Mouse (Mus musculus) urinary bladder, postnatal 25 days (tissue): ENCODE data around the gene Rad51.
A peak's percentile ranks its signal among the peaks of the same experiment; 100 is the strongest.

Source experiments
- DNase-seq: peaks from one replicate; pipeline ENCODE4 v3.0.0; 2022; ENCODE audit warnings: low spot score

Rad51 gene

DNA sequence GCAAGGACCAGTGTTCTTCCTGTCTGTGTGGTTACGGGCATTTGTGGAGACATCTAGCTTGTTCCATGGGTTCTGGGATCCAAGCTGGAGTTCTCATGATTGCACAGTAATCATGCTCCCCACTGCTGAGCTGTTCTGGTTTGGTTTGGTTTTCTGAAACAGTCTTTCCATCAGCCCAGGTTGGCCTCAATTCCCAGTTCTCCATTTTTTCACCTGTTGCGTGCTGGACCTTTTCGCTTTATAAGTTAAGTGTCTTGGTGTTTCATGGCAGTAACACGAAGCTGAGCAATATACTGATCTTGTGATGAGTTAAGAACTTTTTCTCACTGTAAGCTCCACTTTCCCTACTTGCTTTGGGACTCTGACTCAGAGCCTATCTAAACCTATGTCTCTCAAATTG is 51.4 kb downstream of the Rad51 start:
- no peak for DNase-seq

DNA sequence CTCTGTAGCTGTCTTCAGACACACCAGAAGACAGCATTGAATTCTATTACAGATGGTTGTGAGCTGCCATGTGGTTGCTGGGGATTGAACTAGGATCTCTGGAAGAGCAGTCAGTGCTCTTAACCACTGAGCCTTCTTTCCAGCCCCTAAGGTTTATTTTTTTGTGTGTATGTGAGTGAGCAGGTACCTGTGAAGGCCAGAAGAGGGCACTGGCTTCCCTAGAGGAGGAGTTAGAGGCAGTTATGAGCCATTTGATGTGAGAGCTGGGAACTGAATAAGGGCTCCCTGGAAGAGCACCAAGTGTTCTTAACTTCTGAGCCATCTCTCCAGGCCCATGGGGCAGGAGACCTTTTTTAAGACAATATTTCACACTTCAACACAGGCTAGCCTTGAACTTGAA is 52.8 kb downstream of the Rad51 start:
- DNase-seq = no peak

DNA sequence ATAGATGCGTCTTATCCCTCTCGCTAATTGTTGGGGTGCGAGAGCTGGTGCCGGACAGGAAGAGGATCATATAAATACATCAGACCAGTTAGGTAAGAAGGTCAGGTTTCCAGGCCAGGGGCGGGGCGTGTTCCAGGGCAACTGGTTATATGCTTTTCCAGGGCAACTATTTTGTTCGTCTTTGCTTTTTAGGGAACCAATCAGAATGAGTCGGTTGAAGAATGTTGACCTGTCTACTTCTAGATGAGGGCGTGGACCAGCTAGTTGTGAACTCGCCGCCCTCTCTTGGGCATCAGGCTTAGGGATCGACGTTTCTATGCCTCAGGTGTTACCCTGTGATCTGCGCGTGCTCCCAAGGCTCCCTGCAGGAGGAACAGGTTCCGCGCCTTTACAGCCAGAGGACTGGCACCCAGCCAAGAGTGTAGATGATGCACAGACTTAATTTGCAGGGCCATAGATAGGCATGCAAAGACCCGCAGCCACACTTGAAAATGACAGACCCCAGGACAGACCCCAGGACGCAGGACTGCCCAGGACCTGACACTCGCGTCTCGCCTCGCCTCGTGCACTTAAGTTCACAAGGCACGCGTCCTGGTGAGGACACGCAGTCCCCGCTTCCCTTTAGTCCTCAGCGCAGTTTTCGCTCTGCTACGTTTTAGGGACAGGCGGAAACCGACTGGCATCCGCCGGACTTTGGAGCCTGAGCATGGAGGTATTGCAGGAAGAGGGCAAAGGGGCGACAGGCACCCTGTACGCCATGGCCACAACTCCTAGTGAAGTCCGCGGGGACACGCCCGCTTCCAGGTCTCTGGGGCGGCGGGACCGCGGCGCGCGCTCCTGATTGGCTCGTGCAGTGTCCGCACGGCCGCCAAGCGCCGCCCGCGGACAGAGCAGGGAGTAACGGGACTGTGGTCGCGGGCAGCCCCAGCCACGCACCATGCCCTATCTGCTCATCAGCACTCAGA is 54.6 kb downstream of the Rad51 start, which contains the start of gene Gchfr:
Gene Gchfr, plus strand, starts transcription at position 873 of the 965 bp plus-strand sequence.
- peak; percentile 49 for DNase-seq

DNA sequence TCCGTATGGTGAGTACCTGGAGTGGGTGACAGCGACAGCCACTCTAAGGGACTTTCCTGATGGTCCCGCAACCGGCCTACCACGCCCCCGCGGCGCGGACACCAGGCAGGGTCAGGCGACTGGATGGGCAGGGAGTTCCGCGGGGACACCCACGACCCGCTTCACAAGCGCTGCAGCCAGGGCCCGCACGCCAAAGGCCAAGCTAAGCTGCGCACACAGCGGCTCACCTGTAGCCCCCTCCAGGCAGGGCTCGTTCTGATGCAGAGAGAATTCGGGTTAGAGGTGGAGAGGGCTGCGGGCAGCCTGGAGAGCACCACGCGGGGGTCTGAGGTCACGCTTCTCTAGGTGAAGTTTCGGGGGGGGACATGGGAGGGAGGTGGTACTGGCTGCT is 55.3 kb downstream of the Rad51 start:
- no peak for DNase-seq

DNA sequence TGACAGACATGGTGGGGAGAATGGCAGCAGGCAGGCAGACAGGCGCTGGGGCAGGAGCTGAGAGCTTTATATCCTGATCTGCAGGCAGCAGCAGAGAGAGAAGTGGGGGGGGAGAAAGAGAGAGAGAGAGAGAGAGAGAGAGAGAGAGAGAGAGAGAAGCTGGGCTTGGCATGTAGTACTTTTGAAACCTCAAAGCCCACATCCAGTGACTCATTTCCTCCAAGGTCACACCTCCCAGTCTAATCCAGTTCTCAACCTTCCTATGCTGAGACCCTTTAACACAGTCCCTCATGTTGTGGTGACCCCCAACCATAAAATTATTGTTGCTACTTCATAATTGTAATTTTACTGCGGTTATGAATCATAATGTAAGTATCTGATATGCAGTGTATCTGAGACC is 57.7 kb downstream of the Rad51 start:
- DNase-seq = no peak

DNA sequence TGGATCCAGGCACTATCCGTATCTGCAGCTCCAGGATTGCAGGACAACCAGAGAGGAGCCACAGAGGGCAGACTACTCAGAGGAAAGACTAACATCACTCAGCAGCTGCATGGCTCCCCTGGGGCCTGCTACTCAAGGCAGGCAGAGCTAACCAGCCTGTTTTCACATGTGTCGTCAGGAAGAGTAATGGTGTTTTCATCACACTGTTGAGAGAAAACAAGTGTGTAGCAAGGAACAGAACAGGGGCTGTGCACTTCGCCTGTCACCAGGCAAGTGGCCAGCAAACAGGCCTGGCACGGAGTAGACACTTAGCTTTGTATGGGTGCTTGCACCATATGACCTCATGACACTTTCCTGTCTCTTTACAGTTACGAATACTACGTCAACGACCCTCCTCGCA is 59.0 kb downstream of the Rad51 start:
- DNase-seq = no peak

DNA sequence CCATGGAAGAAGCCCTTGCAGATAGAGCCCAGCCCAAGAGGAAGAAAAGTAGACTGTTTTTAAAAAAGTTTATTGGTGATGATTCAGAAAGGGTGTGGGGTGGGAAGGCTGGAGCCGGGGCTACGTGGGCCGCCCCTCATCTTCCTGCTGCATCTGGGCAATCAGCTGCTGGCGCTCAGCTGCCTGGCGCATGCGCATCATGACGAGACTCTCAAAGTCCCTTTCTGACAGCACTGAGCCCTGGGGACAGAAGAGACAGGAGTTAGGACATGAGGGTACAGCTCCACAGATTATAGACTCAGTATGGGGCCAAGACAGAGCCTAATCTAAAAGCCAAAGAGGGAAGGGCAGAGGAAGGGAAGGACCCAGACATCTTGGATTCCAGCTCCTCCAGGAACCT is 59.9 kb downstream of the Rad51 start:
- no peak for DNase-seq

DNA sequence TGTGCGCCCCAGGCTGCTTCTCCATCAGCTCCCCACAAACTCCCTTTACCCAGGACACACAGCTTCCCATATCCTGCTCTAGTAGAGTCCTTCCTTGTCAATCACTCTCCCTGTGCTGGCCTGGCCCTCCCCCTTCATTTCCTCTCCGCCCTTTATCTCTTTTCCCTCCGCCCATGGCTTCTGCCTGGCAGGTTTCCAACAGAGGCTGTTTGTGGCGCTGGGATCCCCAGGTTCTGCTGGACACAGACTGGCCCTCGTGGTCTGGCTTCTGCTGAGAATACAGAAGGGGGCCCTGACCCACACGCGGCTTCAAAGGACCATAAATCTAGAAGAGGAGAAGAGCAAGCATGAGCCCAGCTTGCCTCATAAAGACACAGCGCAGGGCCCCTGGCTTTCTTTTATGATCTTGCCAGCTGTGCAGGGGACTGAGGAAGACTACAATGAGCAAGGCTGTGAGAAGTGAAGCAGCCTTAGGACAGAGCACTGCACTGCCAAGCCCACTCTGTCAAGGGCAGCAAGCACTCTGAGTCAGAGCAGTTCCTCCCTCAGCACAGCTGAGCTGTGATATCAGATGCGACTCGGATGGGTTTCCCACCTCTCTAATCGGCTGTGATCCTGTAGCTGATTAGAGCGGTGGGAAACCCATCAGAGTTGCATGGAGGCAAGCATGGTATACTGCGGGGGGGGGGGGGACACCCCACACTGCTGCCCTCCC is 60.4 kb downstream of the Rad51 start:
- no peak for DNase-seq

DNA sequence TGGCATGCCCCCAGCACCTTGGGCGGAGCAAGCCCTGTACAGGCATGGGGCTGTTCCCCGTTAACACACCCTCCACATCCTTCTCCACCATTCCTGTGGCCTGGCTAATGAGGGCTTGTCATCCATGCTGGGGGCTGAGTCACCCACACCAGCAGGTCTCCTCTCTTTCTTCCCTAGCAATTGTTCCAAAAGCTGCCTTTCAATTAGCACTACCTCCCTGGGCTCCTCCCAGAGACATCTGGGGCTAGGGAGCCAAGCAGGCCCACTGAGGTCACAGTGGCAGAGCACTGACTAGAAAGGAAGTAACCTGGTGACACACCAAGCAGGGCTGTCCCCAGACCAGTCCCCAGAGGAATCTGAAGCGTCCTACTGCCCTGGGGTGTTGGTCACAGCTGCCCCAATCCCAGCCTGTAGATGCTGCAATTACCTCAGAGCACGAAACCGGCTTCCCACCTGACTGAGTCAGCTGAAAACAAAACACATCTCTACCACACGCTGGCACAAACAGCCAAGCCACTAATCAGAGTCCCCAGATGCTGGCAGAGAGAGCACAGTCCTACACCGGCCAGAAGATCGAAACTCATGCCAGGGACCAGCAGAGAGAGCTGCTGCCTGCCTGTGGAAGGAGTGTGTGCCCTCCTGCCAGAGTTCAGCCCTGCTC is 61.5 kb downstream of the Rad51 start, which contains the start of gene Gm14137:
Gene Gm14137, plus strand, starts transcription at position 519 of the 661 bp plus-strand sequence.
- no peak for DNase-seq

DNA sequence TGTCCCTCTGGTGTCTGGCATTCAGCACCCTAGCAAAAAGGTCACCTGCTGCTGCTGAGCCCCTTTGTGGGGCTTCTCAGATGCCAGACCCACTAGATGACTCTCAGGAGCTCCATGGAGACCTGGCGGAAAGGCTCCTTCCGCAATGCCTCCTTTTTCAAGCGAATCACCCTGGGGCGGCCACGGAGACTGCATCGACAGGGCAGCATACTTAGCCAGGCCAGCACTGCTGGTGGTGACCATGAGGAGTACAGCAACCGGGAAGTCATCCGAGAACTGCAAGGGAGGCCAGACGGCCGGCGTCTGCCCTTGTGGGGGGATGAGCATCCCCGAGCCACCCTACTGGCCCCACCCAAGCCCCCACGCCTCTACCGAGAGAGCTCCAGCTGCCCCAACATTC is 62.3 kb downstream of the Rad51 start:
- no peak for DNase-seq

DNA sequence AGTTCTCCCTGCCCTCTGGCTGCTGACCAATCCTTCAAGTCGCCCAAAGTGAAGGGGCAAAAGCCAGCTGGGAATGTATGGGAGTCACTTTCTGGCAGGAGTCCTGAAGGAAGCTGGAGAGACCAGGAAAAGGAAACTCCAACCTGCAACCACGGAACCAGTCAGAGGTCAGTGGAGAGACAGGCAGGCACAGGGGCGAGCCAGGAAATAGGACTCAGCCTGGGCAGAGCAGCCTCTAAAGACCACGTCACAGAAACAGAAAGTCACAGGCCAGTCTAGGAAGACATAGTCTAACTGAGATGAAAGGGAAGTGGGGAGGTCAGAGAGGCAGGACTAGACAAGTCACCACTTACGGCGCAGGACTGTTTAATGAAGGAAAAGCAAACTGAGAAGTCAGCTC is 63.0 kb downstream of the Rad51 start:
- no peak for DNase-seq

DNA sequence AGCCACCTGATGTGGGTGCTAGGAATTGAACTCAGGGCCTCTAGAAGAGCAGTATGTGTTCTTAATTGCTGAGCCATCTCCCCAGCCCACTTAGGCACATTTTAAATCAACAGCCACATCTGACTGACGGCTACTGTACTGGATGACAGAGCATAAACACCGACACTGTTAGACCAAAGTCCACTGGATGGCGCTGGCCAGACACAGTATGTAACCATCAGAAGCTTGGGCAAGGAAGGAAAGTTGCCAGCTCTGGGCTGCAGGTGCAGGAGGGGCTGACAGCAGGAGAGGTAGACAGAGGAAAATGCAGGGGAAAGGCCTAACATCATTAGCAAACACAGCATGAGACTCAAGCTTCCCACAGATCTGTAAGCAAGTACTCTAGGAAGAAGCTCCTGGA is 64.2 kb downstream of the Rad51 start:
- DNase-seq = no peak

DNA sequence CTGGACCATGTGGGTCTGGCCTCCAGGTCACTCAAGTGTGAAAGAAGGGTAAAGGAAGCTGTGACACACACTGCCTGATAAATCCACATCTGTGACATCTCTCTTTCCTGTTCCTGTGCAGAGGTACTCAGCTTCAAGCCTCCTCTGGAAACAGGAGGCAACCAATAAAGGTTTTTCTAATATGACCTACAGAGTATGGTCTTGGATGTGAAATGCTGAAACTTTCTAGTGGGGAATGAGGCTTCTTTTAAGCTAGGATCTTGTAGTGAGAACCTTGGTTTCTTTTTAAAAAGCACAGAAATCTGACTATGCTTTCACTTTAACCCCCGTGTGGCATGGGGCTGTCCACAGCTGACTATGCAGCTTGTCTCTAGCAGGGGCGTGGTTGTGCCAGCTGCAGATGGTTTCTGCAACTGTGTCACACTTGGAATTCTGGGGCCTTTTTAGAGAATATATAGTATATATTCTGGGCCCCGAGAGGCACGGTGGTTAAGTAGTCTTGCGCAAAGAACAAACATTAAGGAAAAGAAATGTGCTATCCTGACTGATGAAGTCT is 64.9 kb downstream of the Rad51 start:
- DNase-seq = no peak

DNA sequence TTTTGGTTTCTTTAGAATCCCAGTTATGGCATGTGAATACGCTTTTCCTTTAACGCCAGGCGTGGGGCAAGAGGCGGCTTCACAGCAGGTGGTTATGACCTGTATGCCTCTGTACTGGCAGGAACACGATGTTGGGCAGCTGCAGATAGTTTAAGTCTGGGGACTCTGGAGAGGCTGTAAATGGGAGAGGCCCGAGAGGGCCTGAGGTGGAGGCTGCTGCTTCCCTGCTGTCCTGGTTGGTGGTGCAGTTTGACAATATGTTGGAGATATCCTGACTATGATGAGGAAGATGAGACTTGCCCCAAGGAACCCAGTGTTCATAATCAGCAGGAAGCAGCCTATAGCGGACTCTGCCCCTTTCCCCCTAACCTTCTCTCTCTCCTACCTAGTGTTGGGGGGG is 70.3 kb downstream of the Rad51 start:
- DNase-seq = no peak

DNA sequence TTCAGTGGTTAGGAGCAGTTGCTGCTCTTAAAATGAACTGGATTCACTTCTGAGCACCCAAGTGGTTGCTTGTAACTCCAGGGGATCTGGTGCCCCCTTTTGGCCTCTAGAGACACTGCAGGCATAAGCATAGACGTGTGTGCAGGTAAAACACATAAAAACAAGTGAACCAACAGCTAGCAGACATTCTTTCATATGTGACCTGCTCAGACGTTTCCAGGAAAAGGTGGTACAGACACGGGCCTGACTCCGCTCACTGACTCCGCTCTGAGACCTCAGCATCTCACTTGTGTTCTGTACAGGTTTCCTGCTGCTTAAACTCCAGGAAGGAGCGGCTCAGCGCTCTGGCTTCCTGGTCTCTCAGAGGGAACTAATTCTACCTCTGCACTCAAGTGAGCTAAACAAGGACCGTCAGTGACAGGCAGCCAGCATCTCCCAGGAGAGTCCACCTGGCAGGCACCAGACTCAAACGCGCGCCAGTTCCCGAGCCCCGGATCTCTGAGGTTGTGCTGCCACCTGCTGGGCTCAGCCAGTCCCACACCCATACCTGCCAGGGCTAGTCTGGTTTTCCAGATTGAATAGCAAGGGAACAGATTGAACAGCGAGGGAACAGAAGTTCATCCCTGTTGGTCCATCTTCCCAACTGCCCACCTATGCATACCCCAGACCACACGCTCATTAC is 76.6 kb downstream of the Rad51 start:
- DNase-seq = peak; percentile 83

DNA sequence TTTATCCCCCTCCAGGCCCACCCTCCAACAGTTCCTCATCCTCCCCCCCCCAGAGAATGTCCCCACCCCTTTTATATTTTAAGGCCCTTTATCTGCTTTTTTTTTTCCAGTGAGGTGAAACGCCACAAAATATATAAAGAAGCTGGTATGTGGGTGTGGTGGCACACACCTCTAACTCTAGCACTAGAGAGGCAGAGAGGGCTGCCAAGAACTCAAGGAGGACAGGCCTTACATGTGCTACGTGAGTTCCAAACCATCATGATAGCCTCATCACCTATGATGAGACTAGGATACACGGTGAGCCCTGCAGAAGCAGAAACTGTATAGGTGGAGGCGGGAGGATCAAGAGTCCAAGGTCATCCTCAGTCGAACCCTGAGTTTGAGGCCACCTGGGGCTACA is 78.4 kb downstream of the Rad51 start:
- DNase-seq = no peak

DNA sequence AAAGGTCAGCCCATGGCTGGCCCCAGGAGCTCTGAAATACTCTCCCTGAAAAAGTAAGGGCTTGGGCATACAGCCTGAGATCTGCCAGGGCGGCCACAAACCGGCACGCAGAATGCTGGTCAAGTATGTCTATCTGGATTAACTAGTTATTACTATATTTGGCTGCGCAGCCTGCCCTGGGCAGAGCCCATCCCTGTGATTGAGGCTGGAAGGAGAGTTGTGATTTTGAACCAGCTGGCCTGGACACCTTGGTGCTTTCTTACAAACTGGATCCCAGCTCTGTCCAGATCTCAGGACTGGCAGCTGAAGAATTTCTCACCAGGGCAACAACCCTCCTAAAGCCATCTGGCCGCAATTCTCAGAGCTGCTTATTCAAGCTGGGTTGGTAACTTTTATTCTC is 81.5 kb downstream of the Rad51 start:
- no peak for DNase-seq

DNA sequence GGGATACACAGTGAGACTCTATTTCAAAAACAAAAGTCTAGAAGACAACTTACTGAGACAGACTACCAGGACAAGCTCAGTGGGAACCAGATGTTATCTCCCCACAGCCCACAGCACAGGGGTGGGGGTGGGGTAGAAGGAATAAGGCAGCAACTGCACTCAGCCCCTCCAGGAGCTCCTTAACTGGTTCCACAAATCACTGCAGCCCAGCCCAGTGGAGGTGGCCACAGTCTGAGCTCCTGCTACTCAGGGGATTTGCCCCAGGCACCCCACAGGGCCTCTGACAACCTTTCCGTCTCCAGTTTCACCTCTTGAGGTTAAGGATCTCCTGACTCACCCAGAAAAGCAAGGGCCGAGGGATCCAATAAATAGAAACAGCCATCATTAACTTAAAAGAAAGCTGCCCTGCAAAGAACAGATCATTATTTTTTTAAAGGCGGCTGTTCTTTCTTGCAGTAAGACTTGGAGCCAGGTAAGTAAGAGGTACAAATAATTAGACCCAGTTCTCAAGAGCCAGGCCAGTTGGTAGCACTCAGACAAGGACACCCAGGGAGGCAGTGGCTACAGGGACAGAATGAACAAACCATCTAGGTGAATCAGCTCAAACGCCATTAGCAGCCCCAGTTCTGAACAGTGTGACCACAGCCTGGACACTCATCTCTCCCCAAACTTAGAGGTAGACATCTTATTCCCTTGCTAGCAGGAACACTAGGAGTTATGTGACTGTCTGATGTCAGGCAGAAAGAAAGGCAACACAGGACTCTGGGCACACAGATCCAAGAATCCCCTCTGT is 83.9 kb downstream of the Rad51 start:
- no peak for DNase-seq
